Mouse (Mus musculus): ENCODE measurements around the gene Clic1. TPM values are rescaled to one million over a fixed set of nuclear protein-coding genes. Genes with fewer than 3 reads are reported as not detected.
"Not testable (repeated sequence)": the region's sequence is repeated elsewhere in the genome, so short reads cannot be mapped to it uniquely, and the experiment has no call there.

The Clic1 gene
- 141 and 147 TPM in 2 replicates for polyA plus RNA-seq (2015; fragmentation: Nextera tagmentation; extraction: Ambion mirVana)

- H3K36me3 ChIP-seq (ENCODE audit: poor library complexity, severe bottlenecking) = peaks cover 22% of the 10 kb centered on the region
- H3K9me3 ChIP-seq (replicated peaks) = no peaks in the 10 kb centered on the region
- WGBS = under 1% methylated on average over 11 of the region's 11 CpGs
- H3K9ac ChIP-seq = peak within 1 kb of the TSS; percentile 80
- H3K27ac ChIP-seq = peak within 1 kb of the TSS; percentile 90
- no peaks in the 10 kb centered on the region for H3K27me3 ChIP-seq
- ATAC-seq = 0 out of 2 replicates have a peak, but pooled peaks have one; percentile 2
- H3K4me3 ChIP-seq = peak within 1 kb of the TSS; percentile 48
- H3K4me2 ChIP-seq = peak within 1 kb of the TSS; percentile 72
- peaks cover 56% of the 10 kb centered on the region for H3K4me1 ChIP-seq
Measured at GRCm38 (mm10) chr17:35049561-35050016, at the start of gene Clic1. Gene Clic1, plus strand, starts transcription at chr17:35049966.

DNA sequence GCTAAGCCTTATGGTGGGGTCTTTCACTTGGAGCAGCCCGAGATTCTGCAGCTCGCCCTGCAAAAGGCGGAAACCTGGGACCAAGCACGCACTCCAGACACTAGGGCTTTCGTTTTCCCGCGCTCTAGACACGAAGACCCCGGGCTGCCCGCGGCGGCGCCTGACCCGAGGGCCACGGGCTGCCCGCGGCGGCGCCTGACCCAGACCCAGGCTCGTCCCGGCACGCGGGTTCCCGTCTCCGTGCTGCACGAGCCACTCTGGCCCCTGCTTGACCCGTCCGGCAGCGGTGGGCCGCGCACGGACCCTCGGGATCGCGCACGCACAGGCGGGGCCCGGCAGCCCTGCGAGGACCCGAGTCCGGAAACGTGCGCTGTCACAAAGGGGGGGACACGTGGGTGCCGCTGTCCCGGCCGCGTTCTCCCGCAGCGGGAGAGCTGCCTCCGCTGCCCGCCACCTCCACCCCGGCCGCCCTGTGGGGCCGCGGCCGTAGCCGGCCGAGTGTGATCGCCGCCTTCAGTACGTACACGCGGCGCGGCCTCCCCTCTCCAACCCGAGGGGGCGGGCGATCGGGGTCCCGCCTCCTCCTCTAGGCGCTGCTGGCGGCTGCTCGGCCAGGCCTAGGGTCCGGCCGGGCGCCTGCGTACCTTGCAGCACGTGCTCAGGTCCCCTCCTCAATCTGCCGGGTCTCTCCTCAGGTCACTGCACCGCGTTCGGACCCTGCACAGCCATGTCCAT is 48.9 kb upstream of the Clic1 start, which contains the start of gene Vars:
Vars (plus strand) TSS at position 271 of the 735 bp plus-strand sequence.
- peak within 1 kb of the TSS; percentile 100 for H3K4me2 ChIP-seq
- no peaks in the 10 kb centered on the region for H3K27me3 ChIP-seq
- peak within 1 kb of the TSS; percentile 94 for H3K4me3 ChIP-seq
- ATAC-seq = peak; percentile 93
- peaks cover 59% of the 10 kb centered on the region for H3K4me1 ChIP-seq
- H3K36me3 ChIP-seq (ENCODE audit: poor library complexity, severe bottlenecking) = peaks cover 47% of the 10 kb centered on the region
- H3K27ac ChIP-seq = peak within 1 kb of the TSS; percentile 98
- WGBS = under 1% methylated on average over 65 of the region's 83 CpGs
- no peaks in the 10 kb centered on the region for H3K9me3 ChIP-seq (replicated peaks)
- H3K9ac ChIP-seq = peak within 1 kb of the TSS; percentile 97

DNA sequence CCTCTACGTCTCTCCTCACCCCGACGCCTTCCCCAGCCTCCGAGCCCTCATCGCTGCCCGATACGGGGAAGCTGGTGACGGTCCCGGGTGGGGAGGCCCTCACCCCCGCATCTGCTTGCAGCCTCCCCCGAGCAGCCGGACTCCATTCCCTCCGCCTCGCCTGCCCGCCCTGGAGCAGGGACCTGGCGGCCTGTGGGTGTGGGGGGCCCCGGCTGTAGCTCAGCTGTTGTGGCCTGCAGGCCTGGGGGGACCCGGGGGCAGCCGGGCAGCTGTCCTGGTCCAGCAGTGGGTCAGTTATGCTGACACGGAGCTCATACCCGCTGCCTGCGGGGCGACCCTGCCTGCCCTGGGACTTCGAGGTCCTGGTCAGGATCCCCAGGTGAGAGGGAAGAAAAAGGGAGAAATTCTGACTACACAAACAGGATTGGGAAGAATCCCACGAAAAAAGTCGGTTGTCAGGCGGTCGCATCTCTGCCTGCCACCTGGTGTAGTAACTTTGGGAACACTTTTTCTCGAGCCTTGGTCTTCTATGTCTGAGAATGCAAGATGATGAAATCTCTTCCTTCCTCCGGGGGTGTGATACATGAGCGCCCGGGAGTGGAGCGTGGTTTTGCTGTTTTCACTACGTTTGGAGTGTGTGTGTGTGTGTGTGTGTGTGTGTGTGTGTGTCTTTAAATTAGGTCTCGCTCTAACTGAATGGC is 48.2 kb upstream of the Clic1 start:
- H3K27me3 ChIP-seq = no peaks in the 10 kb centered on the region
- peak overlapping the region; percentile 94 for H3K4me3 ChIP-seq
- peak overlapping the region; percentile 100 for H3K4me2 ChIP-seq
- peak overlapping the region; percentile 98 for H3K27ac ChIP-seq
- under 1% methylated on average over 35 of the region's 35 CpGs for WGBS
- H3K9me3 ChIP-seq (replicated peaks) = no peaks in the 10 kb centered on the region
- ATAC-seq = no peak
- H3K36me3 ChIP-seq (ENCODE audit: poor library complexity, severe bottlenecking) = peaks cover 51% of the 10 kb centered on the region
- H3K4me1 ChIP-seq = peaks cover 56% of the 10 kb centered on the region
- peak overlapping the region; percentile 97 for H3K9ac ChIP-seq

DNA sequence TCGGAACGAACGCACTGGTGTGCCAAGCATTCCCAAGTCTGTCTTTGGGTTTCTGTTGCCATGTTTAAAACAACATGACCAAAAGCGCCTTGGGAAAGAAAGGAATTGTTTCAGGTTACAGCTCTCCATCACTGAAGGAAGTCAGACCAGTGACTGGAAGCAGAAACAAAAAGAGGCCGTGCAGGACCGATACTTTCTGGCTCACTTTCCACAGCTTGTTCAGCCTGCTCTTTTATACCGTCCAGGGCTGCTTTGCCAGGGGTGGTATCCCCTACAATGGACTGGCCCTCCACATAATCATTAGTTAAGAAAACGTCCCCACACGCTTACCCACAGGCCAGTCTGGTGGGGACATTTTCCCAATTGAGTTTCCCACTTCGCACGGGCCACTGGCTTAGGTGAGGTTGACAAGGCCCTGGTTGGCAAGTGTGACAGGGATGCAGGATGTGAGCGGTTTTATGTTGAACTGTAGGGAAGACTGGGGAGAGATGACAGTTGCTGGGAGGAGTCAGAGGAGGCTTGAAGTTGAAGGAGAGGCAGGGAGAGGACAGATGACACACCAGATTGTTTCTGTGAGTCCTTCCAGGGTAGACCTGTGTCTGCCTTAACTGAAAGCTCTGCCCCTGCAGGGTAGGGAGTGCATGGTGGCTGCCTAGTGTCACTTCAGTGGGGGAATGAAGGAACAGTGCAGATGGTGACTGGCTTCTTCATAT is 47.5 kb upstream of the Clic1 start:
- H3K27me3 ChIP-seq = no peaks in the 10 kb centered on the region
- H3K4me1 ChIP-seq = peaks cover 49% of the 10 kb centered on the region
- H3K9ac ChIP-seq = peak overlapping the region; percentile 97
- peak overlapping the region; percentile 100 for H3K4me2 ChIP-seq
- no peak for ATAC-seq
- peak overlapping the region; percentile 98 for H3K27ac ChIP-seq
- H3K9me3 ChIP-seq (replicated peaks) = no peaks in the 10 kb centered on the region
- H3K36me3 ChIP-seq (ENCODE audit: poor library complexity, severe bottlenecking) = peaks cover 52% of the 10 kb centered on the region
- 7% methylated on average over 12 of the region's 12 CpGs for WGBS
- peak overlapping the region; percentile 94 for H3K4me3 ChIP-seq

DNA sequence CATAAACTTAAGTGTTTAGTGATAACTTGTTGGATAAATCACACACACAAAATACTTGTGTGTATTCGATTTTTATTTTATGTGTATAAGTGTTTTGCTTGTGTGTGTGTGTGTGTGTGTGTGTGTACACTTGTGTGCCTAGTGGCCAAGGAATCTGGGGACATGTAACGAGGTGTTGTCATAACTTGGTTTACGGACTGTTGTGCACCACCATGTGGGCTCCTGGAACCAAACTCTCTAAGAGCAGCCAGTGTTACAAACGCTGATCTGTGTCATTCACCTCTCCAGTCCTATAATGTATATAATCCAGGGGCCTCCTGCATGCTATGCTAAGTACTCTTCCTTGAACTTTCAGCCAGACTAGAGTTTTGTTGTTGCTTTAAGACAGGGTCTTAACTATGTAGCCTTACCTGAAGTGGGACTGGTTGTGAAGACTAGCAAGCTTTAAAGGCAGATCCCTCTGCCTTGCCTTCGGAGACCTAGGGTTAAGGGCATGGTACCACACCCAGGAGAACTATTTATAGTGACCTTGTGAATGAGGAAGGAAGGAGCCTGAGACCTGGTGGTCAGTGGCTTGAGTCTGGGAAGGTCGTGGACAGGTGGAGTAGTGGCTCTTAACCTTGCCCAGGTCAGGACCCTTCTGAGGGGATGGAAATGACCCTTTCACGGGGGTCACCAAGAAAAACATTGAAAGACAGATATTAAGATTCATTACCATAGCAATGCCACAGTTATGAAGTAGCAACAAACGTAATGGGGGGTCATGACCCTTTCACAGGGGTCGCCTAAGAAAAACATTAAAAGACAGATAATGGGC is 46.5 kb upstream of the Clic1 start:
- ATAC-seq = no peak
- WGBS = 76% methylated on average over 9 of the region's 9 CpGs
- Histone ChIP-seq H3K36me3 (ENCODE audit: poor library complexity, severe bottlenecking) (peaks cover 52% of the 10 kb centered on the region), H3K9ac (peak overlapping the region; percentile 97), H3K4me1 (peaks cover 41% of the 10 kb centered on the region), H3K27me3 (no peaks in the 10 kb centered on the region), H3K9me3 (replicated peaks) (no peaks in the 10 kb centered on the region), H3K4me2 (peak overlapping the region; percentile 100), H3K4me3 (peak overlapping the region; percentile 94), H3K27ac (0 out of 2 replicates have a peak overlapping the region, but pooled peaks have one; percentile 98)

DNA sequence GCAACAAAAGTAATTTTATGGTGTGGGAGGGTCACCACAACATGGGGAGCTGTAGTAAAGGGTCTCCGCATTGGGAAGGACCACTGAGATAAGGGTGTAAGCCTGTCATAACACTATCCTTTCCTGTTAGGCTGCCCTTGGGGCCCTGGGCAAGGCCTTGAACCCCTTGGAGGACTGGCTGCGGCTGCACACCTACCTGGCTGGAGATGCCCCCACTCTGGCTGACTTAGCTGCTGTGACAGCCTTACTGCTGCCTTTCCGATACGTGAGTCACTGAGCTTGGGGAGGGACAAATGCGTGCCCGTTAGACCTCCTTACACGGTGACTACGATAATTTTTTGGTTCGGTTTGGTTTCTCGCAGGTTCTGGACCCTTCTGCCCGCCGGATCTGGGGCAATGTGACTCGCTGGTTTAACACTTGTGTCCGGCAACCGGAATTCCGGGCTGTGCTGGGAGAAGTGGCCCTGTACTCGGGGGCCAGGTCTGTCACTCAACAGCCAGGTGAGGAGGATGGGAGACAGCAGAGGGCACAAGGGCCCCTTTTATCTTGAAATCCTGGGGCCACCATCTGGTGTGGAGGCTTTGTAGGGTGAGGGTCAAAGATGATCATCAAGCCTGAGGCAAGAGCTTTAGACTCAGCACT is 45.6 kb upstream of the Clic1 start:
- Histone ChIP-seq H3K9me3 (replicated peaks) (no peaks in the 10 kb centered on the region), H3K36me3 (ENCODE audit: poor library complexity, severe bottlenecking) (peaks cover 52% of the 10 kb centered on the region), H3K27me3 (no peaks in the 10 kb centered on the region), H3K4me3 (no peak overlapping the region), H3K4me1 (peaks cover 31% of the 10 kb centered on the region), H3K27ac (no peak overlapping the region), H3K4me2 (no peak overlapping the region), H3K9ac (no peak overlapping the region)
- 95% methylated on average over 17 of the region's 17 CpGs for WGBS
- ATAC-seq = no peak

- no peak overlapping the region for H3K4me2 ChIP-seq
- H3K4me1 ChIP-seq = peaks cover 22% of the 10 kb centered on the region
- no peak for ATAC-seq
- H3K9me3 ChIP-seq (replicated peaks) = no peaks in the 10 kb centered on the region
- H3K4me3 ChIP-seq = no peak overlapping the region
- WGBS = 94% methylated on average over 10 of the region's 10 CpGs
- H3K27me3 ChIP-seq = no peaks in the 10 kb centered on the region
- H3K27ac ChIP-seq = no peak overlapping the region
- H3K9ac ChIP-seq = 0 out of 2 replicates have a peak overlapping the region, but pooled peaks have one; percentile 5
- peaks cover 61% of the 10 kb centered on the region for H3K36me3 ChIP-seq (ENCODE audit: poor library complexity, severe bottlenecking)
Measured at GRCm38 (mm10) chr17:35005158-35005557, 44.6 kb upstream of the Clic1 start.

DNA sequence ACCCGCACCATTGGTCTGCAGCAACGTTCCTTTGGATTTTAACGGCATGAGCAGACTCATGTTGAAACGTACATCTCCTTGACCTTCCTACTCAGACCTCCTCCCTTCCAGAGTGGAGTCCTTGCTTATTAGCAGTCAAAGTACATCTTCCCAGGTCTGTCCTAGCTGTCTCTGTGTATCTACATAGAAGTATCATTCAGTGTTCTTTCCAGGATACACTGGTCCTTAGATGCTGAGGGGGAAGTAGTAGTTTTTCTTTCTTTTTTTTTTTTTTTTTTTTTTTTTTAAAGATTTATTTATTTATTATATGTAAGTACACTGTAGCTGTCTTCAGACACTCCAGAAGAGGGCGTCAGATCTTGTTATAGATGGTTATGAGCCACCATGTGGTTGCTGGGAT is 43.9 kb upstream of the Clic1 start:
- H3K4me3 ChIP-seq; H3K9me3 ChIP-seq (replicated peaks); H3K27me3 ChIP-seq; ATAC-seq; H3K27ac ChIP-seq; H3K4me2 ChIP-seq: not testable (repeated sequence)
- Histone ChIP-seq H3K36me3 (ENCODE audit: poor library complexity, severe bottlenecking) (peaks cover 68% of the 10 kb centered on the region), H3K4me1 (peaks cover 21% of the 10 kb centered on the region), H3K9ac (0 out of 2 replicates have a peak overlapping the region, but pooled peaks have one; percentile 5)
- 98% methylated on average over 4 of the region's 5 CpGs for WGBS

- WGBS = 96% methylated on average over 7 of the region's 7 CpGs
- H3K4me3 ChIP-seq = no peak overlapping the region
- H3K9ac ChIP-seq = no peak overlapping the region
- no peak overlapping the region for H3K27ac ChIP-seq
- H3K4me1 ChIP-seq = peaks cover 10% of the 10 kb centered on the region
- no peaks in the 10 kb centered on the region for H3K9me3 ChIP-seq (replicated peaks)
- no peaks in the 10 kb centered on the region for H3K27me3 ChIP-seq
- peaks cover 84% of the 10 kb centered on the region for H3K36me3 ChIP-seq (ENCODE audit: poor library complexity, severe bottlenecking)
- ATAC-seq = no peak
- H3K4me2 ChIP-seq = no peak overlapping the region
Measured at GRCm38 (mm10) chr17:35007387-35007991, 42.3 kb upstream of the Clic1 start.

DNA sequence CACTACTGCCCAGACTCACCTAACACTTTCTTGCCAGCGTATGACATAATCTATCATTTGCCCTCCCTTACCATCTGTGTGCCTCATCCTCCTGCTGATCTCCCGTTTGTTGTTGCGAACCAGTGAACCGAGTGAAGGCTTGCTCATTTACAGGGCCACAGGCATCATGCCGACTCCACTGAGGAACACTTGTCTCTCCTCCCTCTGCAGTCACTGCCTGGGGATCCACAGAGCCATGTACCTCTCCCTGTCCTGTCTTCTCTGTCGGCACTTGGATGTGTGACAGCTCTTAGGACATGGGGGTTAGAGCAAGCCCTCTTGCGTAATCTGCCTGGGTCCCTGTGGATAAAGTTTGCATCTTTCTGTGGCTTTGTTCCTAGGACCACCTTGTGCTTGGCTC is 40.2 kb upstream of the Clic1 start:
- no peak for ATAC-seq
- 82% methylated on average over 7 of the region's 7 CpGs for WGBS
- peaks cover 98% of the 10 kb centered on the region for H3K36me3 ChIP-seq (ENCODE audit: poor library complexity, severe bottlenecking)

More for the DNA sequence above, 40.2 kb upstream of the Clic1 start:
- Histone ChIP-seq H3K9ac (no peak overlapping the region), H3K4me2 (no peak overlapping the region), H3K27ac (no peak overlapping the region), H3K4me1 (no peaks in the 10 kb centered on the region), H3K27me3 (no peaks in the 10 kb centered on the region), H3K9me3 (replicated peaks) (no peaks in the 10 kb centered on the region), H3K4me3 (no peak overlapping the region)
